Mouse (Mus musculus) C2C12 (cell line): ENCODE measurements around the gene Tmem107. TPM values are rescaled to one million over a fixed set of nuclear protein-coding genes. Genes with fewer than 3 reads are reported as not detected.

Experiments used
- H3K27me3 ChIP-seq: one replicate; pipeline ENCODE4 v1.6.1; 2011; ENCODE audit not compliant: control insufficient read depth, insufficient read depth, insufficient read length
- H3K36me3 ChIP-seq: one replicate; pipeline ENCODE4 v1.6.1; 2011; ENCODE audit not compliant: control insufficient read depth, insufficient read depth
- H3K4me3 ChIP-seq: one replicate; pipeline ENCODE4 v1.5.1; 2011; ENCODE audit warnings: mild to moderate bottlenecking, control low read depth; ENCODE audit not compliant: poor library complexity, insufficient read depth, severe bottlenecking
- H3K79me2 ChIP-seq: one replicate; pipeline ENCODE4 v1.6.1; 2011; ENCODE audit not compliant: control insufficient read depth, insufficient read depth
- H3K79me3 ChIP-seq: one replicate; pipeline ENCODE4 v1.6.1; 2011; ENCODE audit warnings: low read depth, control low read depth
- H3ac ChIP-seq: one replicate; pipeline ENCODE3; 2011; ENCODE audit warnings: low read depth; ENCODE audit not compliant: control insufficient read depth, insufficient read length
- CTCF ChIP-seq: IDR thresholded peaks from one replicate; pipeline ENCODE4 v1.5.1; 2011; ENCODE audit not compliant: control insufficient read depth, insufficient read depth, insufficient read length
- MYOD1 ChIP-seq: IDR thresholded peaks from one replicate; pipeline ENCODE4 v1.6.1; 2011; ENCODE audit warnings: low read depth; ENCODE audit not compliant: control insufficient read depth, insufficient read length
- polyA plus RNA-seq: library from polyadenylated mRNA; unstranded; fragments of >200 nt; fragmentation: generic; extraction: Trizol; gene quantifications from one replicate; pipeline ENCODE4 v1.2.1, GENCODE M21; 2012; ENCODE audit warnings: missing spikeins

The Tmem107 gene
- polyA plus RNA-seq, 1 experiment, result 41.9 TPM

DNA sequence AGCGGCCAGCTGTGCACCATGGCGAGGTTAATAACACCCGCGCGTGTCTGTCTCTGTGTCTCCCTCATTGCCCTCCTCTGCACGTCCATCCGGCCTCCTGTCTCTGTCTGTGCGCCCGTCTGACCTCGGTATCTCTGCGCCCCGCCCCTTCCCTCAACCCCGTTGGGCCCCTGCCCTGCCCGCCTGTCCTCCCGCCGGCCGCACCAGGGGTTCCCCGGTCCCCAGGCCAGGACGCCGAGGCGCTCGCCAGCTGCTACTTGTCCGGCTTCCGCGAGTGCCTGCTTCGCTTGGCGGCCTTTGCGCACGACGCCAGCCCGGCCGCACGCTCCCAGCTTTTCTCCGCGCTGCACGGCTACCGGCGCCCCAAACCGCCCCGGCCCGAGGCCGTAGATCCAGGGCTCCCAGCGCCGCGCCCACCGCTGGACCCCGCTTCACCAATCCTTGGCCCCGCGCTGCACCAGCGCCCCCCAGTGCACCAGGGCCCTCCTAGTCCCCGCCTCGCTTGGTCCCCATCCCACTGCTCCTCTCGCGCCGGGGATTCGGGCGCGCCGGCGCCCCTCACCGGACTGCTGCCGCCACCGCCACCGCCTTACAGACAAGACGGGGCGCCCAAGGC, 51.8 kb downstream of the Tmem107 start, which contains the start of gene 9130213A22Rik:
Gene 9130213A22Rik, minus strand, starts transcription at position 254 of the 616 bp plus-strand sequence.
- Histone ChIP-seq H3K4me3 (peak within 1 kb of the TSS; percentile 48), H3ac (peak within 1 kb of the TSS; percentile 83), H3K27me3 (no peaks in the 10 kb centered on the region), H3K79me2 (no peaks in the 10 kb centered on the region), H3K36me3 (no peaks in the 10 kb centered on the region), H3K79me3 (no peaks in the 10 kb centered on the region)
- TF ChIP-seq CTCF (peak; percentile 98), MYOD1 (no peak)

Other genes with a start within 250 kb of the Tmem107 start
- 27.9 TPM for gene Ndel1, start 198.9 kb upstream of the Tmem107 start, polyA plus RNA-seq
- gene Rnf222, start 182.3 kb upstream of the Tmem107 start, polyA plus RNA-seq, result not detected
- 625 TPM for gene Rpl26, start 169.2 kb upstream of the Tmem107 start, polyA plus RNA-seq
- not detected for gene Odf4, start 143.7 kb upstream of the Tmem107 start, polyA plus RNA-seq
- gene Arhgef15, start 113.3 kb upstream of the Tmem107 start, polyA plus RNA-seq, result 0.25 TPM
- 0.88 TPM for gene Slc25a35, start 102.7 kb upstream of the Tmem107 start, polyA plus RNA-seq
- 76.2 TPM for gene Rangrf, start 95.6 kb upstream of the Tmem107 start, polyA plus RNA-seq
- gene Pfas, start 62.3 kb upstream of the Tmem107 start, polyA plus RNA-seq, result 22.2 TPM
- 35.0 TPM for gene Ctc1, start 54.9 kb upstream of the Tmem107 start, polyA plus RNA-seq
- 76.6 TPM for gene Aurkb, start 25.2 kb upstream of the Tmem107 start, polyA plus RNA-seq
- gene Borcs6, start 11.1 kb upstream of the Tmem107 start, polyA plus RNA-seq, result 14.3 TPM
- gene Vamp2, start 17.7 kb downstream of the Tmem107 start, polyA plus RNA-seq, result 20.9 TPM
- 4.5 TPM for gene Per1, start 24.4 kb downstream of the Tmem107 start, polyA plus RNA-seq
- gene Hes7, start 49.6 kb downstream of the Tmem107 start, polyA plus RNA-seq, result 0.06 TPM
- gene 9130213A22Rik, start 51.8 kb downstream of the Tmem107 start, polyA plus RNA-seq, result 0.21 TPM
- 0.14 TPM for gene Aloxe3, start 55.1 kb downstream of the Tmem107 start, polyA plus RNA-seq
- gene Alox12b, start 86.2 kb downstream of the Tmem107 start, polyA plus RNA-seq, result not detected
- 0.06 TPM for gene Alox8, start 127.0 kb downstream of the Tmem107 start, polyA plus RNA-seq
- gene Gucy2e, start 166.2 kb downstream of the Tmem107 start, polyA plus RNA-seq, result not detected